Mouse (Mus musculus): ENCODE data around the gene Gm10309. TPM values are rescaled to one million over a fixed set of nuclear protein-coding genes. Genes with fewer than 3 reads are reported as not detected.

Gm10309 gene
- total and polyA plus RNA-seq, 3 experiments = 0.17 to 0.53 TPM; not detected in 1

DNA sequence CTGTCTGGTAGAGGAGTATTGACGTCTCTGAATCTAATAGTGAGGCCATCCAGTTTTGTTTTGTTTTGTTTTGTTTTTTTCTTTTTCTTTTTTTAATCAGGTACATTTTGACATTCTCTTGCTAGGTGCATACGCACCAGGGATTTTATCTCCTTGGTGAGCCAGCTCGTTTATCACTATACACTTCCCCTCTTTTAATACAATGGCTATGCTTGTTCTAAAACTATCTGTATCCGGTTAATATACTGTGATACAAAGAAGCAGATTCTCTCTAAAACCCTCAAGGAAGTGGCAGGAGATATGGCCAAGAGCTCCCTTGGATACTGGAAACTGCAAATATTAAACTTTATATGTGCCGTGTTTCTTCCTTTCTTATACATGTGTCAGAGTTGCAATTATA, 18.4 kb downstream of the Gm10309 start:
- Histone ChIP-seq H3K79me2 (replicated peaks; ENCODE audit: control insufficient read depth, extremely low read depth, insufficient read depth, poor library complexity, severe bottlenecking) (no peaks in the 10 kb centered on the region), H3K4me1 (ENCODE audit: control insufficient read depth in 1 of 2, insufficient read depth in 2 of 2) (peaks cover 0 to 32% of the 10 kb centered on the region in 2 experiments; a peak in 2 of 4 replicates), H3K4me3 (replicated peaks in 1 of 3; ENCODE audit: low read depth in 2 of 3, low read length in 2 of 3, poor library complexity in 1 of 3) (no peak overlapping the region), H3K36me3 (replicated peaks in 1 of 2; ENCODE audit: control insufficient read depth in 1 of 2, insufficient read depth in 1 of 2, low read length in 1 of 2) (peaks cover 21 to 68% of the 10 kb centered on the region in 2 experiments), H3K9me3 (replicated peaks; ENCODE audit: low read length) (no peaks in the 10 kb centered on the region), H3K9ac (ENCODE audit: insufficient read depth, low read depth) (no peak overlapping the region), H3K4me2 (ENCODE audit: insufficient read depth, low read depth, poor library complexity, severe bottlenecking) (no peak overlapping the region), H3K27ac (ENCODE audit: insufficient read depth, low read depth) (no peak overlapping the region), H3K27me3 (replicated peaks) (no peaks in the 10 kb centered on the region)
- TF ChIP-seq SMC3 (IDR thresholded peaks at IDR 0.05; ENCODE audit: low read depth, low read length) (no peak), GABPA (IDR thresholded peaks at IDR 0.05; ENCODE audit: insufficient replicate concordance, low read depth, low read length) (no peak), KAT2A (IDR thresholded peaks at IDR 0.05; ENCODE audit: insufficient replicate concordance, low read length) (no peak), TCF12 (IDR thresholded peaks at IDR 0.05; ENCODE audit: low read depth, low read length) (no peak), MAZ (IDR thresholded peaks at IDR 0.05; ENCODE audit: low read depth, low read length) (no peak), MAX (IDR thresholded peaks at IDR 0.05; ENCODE audit: low read length) (no peak), JUND (conservative IDR thresholded peaks at IDR 0.05; ENCODE audit: low read depth, low read length) (no peak)
- no peak for DNase-seq (ENCODE audit: extremely low read depth)
- dilution Hi-C loops (cut with MboI; ENCODE audit: extremely low pct_ligation_motif_present, extremely low pct_unique_long_range_greater_than_20kb, low sequenced_read_pairs) (no loop called here), in situ Hi-C loops (cut with MboI; ENCODE audit: low pct_ligation_motif_present, low pct_unique_long_range_greater_than_20kb, low sequenced_read_pairs) (loop anchor here (25.0 kb wide), 1 partner anchor 551 kb away; the partner anchor contains the start of genes Cript and Pigf)

DNA sequence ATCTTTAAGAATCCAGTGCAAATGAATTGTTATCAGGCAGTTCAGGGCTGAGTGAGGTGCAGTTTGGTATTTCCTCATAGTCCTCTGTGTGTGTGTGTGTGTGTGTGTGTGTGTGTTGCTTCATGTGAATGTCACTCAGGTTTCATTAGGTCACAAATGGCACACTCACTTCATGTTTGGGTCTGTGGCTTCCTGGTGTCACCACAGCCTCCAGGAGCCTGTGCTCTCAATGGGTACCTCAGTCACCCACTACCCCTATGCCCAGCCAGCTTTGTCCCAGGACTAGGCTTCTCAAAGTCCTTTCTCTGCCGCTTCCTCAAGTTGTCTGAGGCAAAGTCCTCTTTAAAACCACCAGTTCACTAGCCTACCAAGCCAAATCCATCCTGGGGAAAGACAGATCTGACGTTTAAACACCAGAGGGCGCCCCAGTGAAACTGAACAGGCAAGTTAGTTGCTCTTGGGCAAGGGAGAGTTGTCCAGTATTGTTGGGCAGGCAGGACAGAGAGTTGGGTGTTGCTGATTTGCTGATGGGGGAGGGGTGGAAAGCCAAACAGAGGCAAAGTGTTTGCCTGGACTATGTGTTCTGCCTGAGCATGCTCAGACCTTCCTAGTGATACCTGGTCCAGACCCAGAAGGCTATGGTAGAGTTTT, 20.8 kb downstream of the Gm10309 start:
- Histone ChIP-seq H3K4me1 (ENCODE audit: control insufficient read depth in 1 of 2, insufficient read depth in 2 of 2) (peaks cover 0 to 34% of the 10 kb centered on the region in 2 experiments; a peak in 2 of 4 replicates), H3K4me3 (replicated peaks in 1 of 3; ENCODE audit: low read depth in 2 of 3, low read length in 2 of 3, poor library complexity in 1 of 3) (no peak overlapping the region), H3K27ac (ENCODE audit: insufficient read depth, low read depth) (no peak overlapping the region), H3K4me2 (ENCODE audit: insufficient read depth, low read depth, poor library complexity, severe bottlenecking) (no peak overlapping the region), H3K36me3 (replicated peaks in 1 of 2; ENCODE audit: control insufficient read depth in 1 of 2, insufficient read depth in 1 of 2, low read length in 1 of 2) (peaks cover 31 to 69% of the 10 kb centered on the region in 2 experiments), H3K9ac (ENCODE audit: insufficient read depth, low read depth) (no peak overlapping the region), H3K9me3 (replicated peaks; ENCODE audit: low read length) (no peaks in the 10 kb centered on the region), H3K27me3 (replicated peaks) (no peaks in the 10 kb centered on the region), H3K79me2 (replicated peaks; ENCODE audit: control insufficient read depth, extremely low read depth, insufficient read depth, poor library complexity, severe bottlenecking) (no peaks in the 10 kb centered on the region)
- in situ Hi-C loops (cut with MboI; ENCODE audit: low pct_ligation_motif_present, low pct_unique_long_range_greater_than_20kb, low sequenced_read_pairs) (loop anchor here (5.0 to 25.0 kb wide), 2 partner anchors 423 to 553 kb away; partner anchors contain the start of genes Cript and Pigf), dilution Hi-C loops (cut with MboI; ENCODE audit: extremely low pct_ligation_motif_present, extremely low pct_unique_long_range_greater_than_20kb, low sequenced_read_pairs) (no loop called here)
- DNase-seq (ENCODE audit: extremely low read depth) = peak; percentile 74
- TF ChIP-seq POLR2AphosphoS2 (IDR thresholded peaks at IDR 0.05; ENCODE audit: low read depth, low read length) (no peak), JUND (conservative IDR thresholded peaks at IDR 0.05; ENCODE audit: low read depth, low read length) (no peak), USF1 (IDR thresholded peaks at IDR 0.05; ENCODE audit: low read depth, low read length) (no peak), RAD21 (IDR thresholded peaks at IDR 0.05; ENCODE audit: low read depth, low read length) (peak; percentile 75), TBP (conservative IDR thresholded peaks at IDR 0.05; ENCODE audit: low read depth, low read length) (no peak), ELF1 (IDR thresholded peaks at IDR 0.05; ENCODE audit: low read depth, low read length) (no peak), CHD1 (IDR thresholded peaks at IDR 0.05; ENCODE audit: low read depth, low read length) (no peak), ZC3H11A (IDR thresholded peaks at IDR 0.05; ENCODE audit: low read depth, low read length) (0 out of 2 replicates have a peak, but pooled peaks have one; percentile 3), UBTF (IDR thresholded peaks at IDR 0.05; ENCODE audit: low read depth, low read length) (no peak), KAT2A (IDR thresholded peaks at IDR 0.05; ENCODE audit: insufficient replicate concordance, low read length) (no peak), MYC (IDR thresholded peaks at IDR 0.05; ENCODE audit: low read depth, low read length) (no peak), ZKSCAN1 (IDR thresholded peaks at IDR 0.05; ENCODE audit: borderline replicate concordance, low read depth, low read length) (no peak), SMC3 (IDR thresholded peaks at IDR 0.05; ENCODE audit: low read depth, low read length) (peak; percentile 84), HCFC1 (IDR thresholded peaks at IDR 0.05; ENCODE audit: low read depth, low read length) (no peak), PAX5 (IDR thresholded peaks at IDR 0.05; ENCODE audit: low read length) (no peak), POLR2A (IDR thresholded peaks at IDR 0.05; ENCODE audit: low read depth, low read length) (no peak), JUN (IDR thresholded peaks at IDR 0.05; ENCODE audit: insufficient read depth, low read depth, low read length) (no peak), RCOR1 (conservative IDR thresholded peaks at IDR 0.05; ENCODE audit: low read depth, low read length) (no peak), MXI1 (IDR thresholded peaks at IDR 0.05; ENCODE audit: low read depth, low read length) (no peak), TCF12 (IDR thresholded peaks at IDR 0.05; ENCODE audit: low read depth, low read length) (no peak), MAX (IDR thresholded peaks at IDR 0.05; ENCODE audit: low read length) (no peak), MAZ (IDR thresholded peaks at IDR 0.05; ENCODE audit: low read depth, low read length) (no peak), MAFK (IDR thresholded peaks at IDR 0.05; ENCODE audit: insufficient replicate concordance, low read length) (no peak), CHD2 (IDR thresholded peaks at IDR 0.05; ENCODE audit: low read length) (no peak), EP300 (IDR thresholded peaks at IDR 0.05; ENCODE audit: low read length) (no peak), ETS1 (conservative IDR thresholded peaks at IDR 0.05; ENCODE audit: low read depth, low read length) (no peak), SIN3A (IDR thresholded peaks at IDR 0.05; ENCODE audit: low read length) (no peak), NELFE (IDR thresholded peaks at IDR 0.05; ENCODE audit: low read depth, low read length) (no peak), CTCF (conservative IDR thresholded peaks at IDR 0.05 in 1 of 2, IDR thresholded peaks at IDR 0.05 in 1 of 2; ENCODE audit: low read depth in 2 of 2, low read length in 2 of 2) (peak; percentile 46 to 83), ZNF384 (IDR thresholded peaks at IDR 0.05; ENCODE audit: low read depth, low read length) (no peak)
